Mouse (Mus musculus): ENCODE data around the gene Pde2a.

DNA sequence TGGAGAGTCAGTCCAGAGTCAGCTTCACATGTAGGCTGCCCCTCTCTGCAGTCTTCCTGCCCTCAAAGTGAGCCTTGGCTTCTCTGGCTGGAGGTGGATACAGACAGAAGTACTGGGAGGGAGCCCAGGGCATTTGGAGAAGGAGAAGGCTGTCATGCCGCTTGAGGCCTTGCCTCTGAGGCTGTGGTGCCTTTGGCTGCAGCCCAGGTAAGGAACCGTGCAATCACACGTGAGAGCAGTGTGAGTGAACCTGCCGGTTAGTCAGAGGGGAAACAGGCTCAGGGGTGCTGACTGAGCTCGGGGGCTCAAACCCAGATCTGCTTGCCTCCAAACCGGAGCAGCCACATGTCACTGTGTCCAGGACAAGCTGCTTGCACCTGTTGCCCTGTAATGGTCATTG, 40.0 kb upstream of the Pde2a start:
- TF ChIP-seq EP300 (IDR thresholded peaks at IDR 0.05; ENCODE audit: low read depth in 1 of 2, low read length in 2 of 2): no peak
- TF ChIP-seq ELF1 (IDR thresholded peaks at IDR 0.05; ENCODE audit: low read depth, low read length): no peak

Data from MEL (cell line).